Mouse (Mus musculus): Measurements from ENCODE around the gene Sp100. TPM values are rescaled to one million over a fixed set of nuclear protein-coding genes. Genes with fewer than 3 reads are reported as not detected.
"Not testable (repeated sequence)": the region's sequence is repeated elsewhere in the genome, so short reads cannot be mapped to it uniquely, and the experiment has no call there.

Gene Sp100
- polyA plus RNA-seq (2011; ENCODE audit: insufficient read length, low read depth, missing spikeins) = 2.8 and 3.6 TPM in 2 replicates

DNA sequence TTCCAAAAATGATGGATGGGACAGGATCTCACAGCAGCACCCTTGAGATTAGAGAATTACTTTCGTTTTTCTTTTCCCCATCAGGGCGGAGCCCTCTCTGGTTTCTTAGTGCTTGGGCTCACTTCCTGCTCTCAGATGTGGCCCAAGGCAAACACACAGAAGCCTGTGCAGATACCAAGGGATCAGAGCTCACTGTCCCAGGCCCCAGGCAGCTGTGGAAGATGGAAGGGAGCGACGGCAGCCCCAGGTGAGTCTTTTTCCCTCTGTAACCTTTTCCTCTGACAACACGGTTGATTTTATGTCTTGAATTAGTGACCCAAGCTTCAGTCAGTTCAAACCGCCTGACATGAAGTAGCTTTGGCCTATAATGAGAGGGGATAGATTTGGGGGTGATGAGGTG is at the start of gene Sp100:
Sp100 (plus strand) TSS at position 108 of the 400 bp plus-strand sequence.
- H3K4me1 ChIP-seq (ENCODE audit: control insufficient read depth, insufficient read depth, low read length) = not testable (repeated sequence)

DNA sequence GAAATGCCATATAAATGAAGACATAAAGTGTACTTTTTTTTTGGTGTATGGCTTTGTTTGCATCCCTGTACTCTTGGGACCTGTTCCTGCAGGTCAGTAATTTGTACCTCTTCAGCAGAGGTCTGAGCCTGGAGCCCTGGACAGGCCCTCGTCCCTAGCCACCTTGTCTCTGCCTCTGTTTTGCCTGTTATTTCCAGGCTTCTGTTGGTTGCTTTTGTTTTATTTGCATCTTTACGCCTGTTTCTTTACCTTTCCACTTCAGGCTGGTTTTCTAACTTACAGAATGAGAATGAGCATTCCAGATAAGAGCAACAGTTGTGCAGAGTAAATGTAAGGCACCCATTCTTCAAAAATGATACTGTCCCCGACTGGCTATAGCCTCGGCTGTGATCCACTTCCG is 49.7 kb upstream of the Sp100 start, which contains the start of gene Sp140:
Sp140 (plus strand) TSS at position 301 of the 400 bp plus-strand sequence.
- not testable (repeated sequence) for H3K4me3 ChIP-seq (ENCODE audit: insufficient read depth, low read length); H3K4me1 ChIP-seq (ENCODE audit: control insufficient read depth, insufficient read depth, low read length); H3K27ac ChIP-seq (ENCODE audit: insufficient read depth, low read length)

More for the DNA sequence above, at the start of gene Sp100:
- H3K27ac ChIP-seq (ENCODE audit: insufficient read depth, low read length); H3K4me3 ChIP-seq (ENCODE audit: insufficient read depth, low read length): not testable (repeated sequence)

DNA sequence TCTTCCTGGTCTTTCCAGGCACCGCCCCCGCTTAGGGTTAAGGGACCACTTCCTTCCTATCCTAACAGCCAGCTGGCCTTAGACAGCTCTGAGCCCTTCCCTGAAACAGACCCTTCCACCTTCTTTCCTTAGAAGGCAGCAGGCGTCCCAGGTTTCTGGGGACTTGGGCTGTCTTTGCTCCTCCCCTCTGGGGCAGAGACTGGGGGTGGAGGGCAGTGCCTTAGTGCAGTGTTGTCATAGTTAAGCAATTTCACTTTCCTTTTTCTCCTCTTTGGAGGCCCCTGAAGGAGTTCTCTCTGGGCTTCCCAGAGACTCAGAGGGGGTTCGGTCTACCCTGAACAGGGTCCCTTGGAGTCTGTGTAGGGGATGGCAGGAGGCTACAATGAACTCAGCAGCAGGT is 49.0 kb upstream of the Sp100 start:
- not testable (repeated sequence) for H3K4me3 ChIP-seq (ENCODE audit: insufficient read depth, low read length); H3K27ac ChIP-seq (ENCODE audit: insufficient read depth, low read length); H3K4me1 ChIP-seq (ENCODE audit: control insufficient read depth, insufficient read depth, low read length)

DNA sequence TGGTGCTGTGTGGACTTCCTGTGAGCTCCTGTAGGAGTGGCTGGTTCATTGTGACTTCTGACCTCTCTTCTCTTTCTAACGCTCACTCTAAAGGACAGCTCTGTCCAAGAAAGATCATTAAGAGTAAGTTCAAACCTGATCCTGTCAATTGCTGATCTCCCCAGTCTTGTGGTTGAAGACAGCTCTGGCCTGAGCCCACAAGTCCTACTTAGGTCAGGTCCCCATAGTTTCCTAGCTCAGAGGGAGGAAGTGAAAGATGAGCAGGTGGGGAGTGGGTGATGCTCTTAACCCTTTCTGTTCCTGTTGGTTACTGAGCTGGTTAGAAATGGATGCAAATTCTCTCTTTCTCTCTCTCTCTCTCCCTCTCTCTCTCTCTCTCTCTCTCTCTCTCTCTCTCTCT is 45.4 kb upstream of the Sp100 start:
- H3K27ac ChIP-seq (ENCODE audit: insufficient read depth, low read length); H3K4me3 ChIP-seq (ENCODE audit: insufficient read depth, low read length); H3K4me1 ChIP-seq (ENCODE audit: control insufficient read depth, insufficient read depth, low read length): not testable (repeated sequence)

DNA sequence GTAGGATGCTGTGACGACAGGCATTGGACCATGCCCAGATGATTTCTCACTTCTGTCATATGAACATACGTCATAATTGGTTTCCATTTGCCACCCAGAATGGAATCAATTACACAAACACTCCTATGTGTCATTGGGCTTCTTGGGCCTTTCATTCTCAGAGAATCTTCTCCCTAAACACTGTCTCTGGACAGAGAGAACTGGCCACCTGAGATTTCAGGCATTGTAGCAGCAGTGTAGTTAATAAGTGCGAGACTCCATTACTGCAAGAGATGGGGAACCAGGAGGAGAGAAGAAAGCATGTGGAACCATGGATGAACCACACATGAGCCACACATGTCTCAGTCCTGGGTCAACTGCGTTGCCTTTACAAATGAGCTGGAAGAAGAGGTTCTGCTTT is 41.4 kb upstream of the Sp100 start:
- H3K4me1 ChIP-seq (ENCODE audit: control insufficient read depth, insufficient read depth, low read length); H3K4me3 ChIP-seq (ENCODE audit: insufficient read depth, low read length); H3K27ac ChIP-seq (ENCODE audit: insufficient read depth, low read length): not testable (repeated sequence)

DNA sequence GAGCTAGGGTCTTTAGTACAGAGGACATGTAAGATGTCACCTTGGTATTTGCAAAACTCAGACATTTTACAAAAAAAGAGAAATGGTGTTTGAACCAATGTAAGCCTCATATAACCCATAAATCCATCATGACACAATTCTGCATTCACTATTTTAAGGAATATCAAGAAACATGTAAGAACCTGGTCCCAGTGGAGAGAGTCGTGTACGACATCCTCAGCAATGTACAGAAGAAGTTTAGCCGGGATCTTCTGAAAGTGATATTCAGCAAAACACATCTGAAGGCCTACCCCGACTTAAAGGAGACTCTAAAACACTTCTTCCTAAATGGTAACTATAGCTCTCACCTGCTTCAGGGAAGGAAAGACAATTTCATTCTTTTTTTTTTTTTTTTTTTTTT is 39.2 kb upstream of the Sp100 start:
- not testable (repeated sequence) for H3K4me3 ChIP-seq (ENCODE audit: insufficient read depth, low read length); H3K4me1 ChIP-seq (ENCODE audit: control insufficient read depth, insufficient read depth, low read length); H3K27ac ChIP-seq (ENCODE audit: insufficient read depth, low read length)

DNA sequence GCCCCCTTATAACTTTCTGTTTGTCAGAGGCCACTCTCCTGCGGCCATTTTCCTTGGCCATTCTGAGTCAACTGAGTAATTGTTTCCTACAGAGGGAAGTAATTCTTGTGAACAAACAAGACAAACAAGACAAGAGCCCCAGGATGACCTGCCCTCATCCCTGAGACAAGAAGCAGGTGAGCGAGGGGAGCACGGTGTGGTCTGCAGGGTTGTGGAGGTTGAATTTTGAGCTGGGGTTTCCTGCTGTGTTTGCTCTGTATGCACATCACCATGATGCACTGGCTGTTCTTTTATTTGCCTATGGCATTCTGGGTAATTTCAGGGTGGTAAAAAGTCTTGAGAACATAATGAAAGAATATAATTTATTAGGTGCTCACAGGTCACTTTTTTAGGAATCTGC is 34.7 kb upstream of the Sp100 start:
- not testable (repeated sequence) for H3K27ac ChIP-seq (ENCODE audit: insufficient read depth, low read length); H3K4me1 ChIP-seq (ENCODE audit: control insufficient read depth, insufficient read depth, low read length); H3K4me3 ChIP-seq (ENCODE audit: insufficient read depth, low read length)

DNA sequence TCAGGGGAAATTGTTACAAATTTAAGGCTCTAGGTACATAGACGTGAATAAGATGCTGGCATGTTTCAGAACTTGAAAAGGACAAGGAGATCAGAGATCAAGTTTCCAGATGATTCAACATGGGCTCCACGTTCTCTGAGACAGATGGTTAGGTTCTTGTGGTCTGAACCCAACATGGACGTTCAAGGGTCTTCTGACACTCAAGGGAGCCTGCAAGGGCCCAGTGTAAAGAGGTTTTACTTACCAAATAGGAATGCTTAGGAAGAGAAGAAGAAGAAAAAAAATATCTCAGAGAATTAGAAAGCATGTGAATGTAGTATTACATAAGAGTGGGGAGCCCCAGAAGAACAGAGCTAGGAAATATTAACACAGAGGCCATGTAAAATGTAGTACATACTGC is 34.0 kb upstream of the Sp100 start:
- H3K4me1 ChIP-seq (ENCODE audit: control insufficient read depth, insufficient read depth, low read length); H3K4me3 ChIP-seq (ENCODE audit: insufficient read depth, low read length); H3K27ac ChIP-seq (ENCODE audit: insufficient read depth, low read length): not testable (repeated sequence)

DNA sequence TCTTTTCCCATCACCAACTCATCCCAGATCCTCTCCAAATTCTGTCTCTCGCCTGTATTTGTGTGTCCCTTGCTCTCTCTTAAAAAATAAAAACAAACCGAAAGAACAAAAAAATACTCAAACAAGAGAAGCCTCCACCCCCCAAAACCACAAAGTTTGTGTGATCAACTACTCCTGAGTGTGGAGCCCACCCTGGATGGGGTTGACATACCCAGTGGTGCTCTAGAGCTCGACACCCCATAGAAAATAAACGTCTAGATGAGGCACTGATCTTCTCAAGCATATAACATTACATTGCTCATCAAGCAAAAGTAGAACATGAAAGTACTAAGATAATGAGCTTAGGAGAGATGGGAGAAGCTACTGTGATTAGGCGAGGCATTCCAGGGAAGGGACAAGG is 32.6 kb upstream of the Sp100 start:
- not testable (repeated sequence) for H3K4me1 ChIP-seq (ENCODE audit: control insufficient read depth, insufficient read depth, low read length); H3K4me3 ChIP-seq (ENCODE audit: insufficient read depth, low read length); H3K27ac ChIP-seq (ENCODE audit: insufficient read depth, low read length)

DNA sequence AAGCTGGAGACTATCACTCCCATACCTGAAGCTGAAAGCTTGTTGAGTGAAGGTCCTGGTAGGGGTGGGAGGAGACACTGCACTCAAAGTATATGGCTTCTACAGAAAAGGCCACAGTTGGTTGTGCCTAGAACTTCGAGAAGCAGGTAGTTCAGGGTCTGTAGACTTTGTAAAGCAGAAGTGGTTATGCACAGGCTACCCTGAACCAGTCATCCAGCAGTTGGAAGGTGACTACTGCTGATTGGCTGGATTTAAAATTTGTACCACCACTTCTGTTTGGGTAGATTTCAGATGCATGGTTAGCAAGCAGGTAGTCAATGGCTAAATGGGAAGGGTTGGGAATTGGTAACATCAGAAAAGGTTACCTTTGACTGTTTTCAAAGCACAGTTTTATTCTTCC is 31.1 kb upstream of the Sp100 start:
- not testable (repeated sequence) for H3K4me3 ChIP-seq (ENCODE audit: insufficient read depth, low read length); H3K4me1 ChIP-seq (ENCODE audit: control insufficient read depth, insufficient read depth, low read length); H3K27ac ChIP-seq (ENCODE audit: insufficient read depth, low read length)

DNA sequence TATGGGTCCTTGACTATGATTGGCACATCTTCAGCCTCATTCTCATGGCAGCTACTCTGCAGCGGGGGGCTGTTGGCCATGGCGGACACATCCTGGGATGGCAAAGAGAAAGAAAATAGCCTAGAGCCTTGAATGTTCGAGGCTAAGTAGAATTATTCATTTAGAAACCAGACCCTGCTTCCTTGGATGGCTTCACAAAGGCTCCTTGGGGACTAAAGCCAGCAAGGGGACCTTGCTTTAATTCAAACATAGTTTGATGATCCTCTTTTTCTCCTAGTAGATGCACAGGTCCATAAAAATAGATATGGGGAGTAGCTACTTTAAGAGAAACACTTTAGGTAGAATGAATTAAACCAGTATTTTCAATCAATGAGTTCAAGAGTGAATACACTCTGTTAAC is 12.9 kb upstream of the Sp100 start:
- not testable (repeated sequence) for H3K27ac ChIP-seq (ENCODE audit: insufficient read depth, low read length); H3K4me3 ChIP-seq (ENCODE audit: insufficient read depth, low read length); H3K4me1 ChIP-seq (ENCODE audit: control insufficient read depth, insufficient read depth, low read length)

DNA sequence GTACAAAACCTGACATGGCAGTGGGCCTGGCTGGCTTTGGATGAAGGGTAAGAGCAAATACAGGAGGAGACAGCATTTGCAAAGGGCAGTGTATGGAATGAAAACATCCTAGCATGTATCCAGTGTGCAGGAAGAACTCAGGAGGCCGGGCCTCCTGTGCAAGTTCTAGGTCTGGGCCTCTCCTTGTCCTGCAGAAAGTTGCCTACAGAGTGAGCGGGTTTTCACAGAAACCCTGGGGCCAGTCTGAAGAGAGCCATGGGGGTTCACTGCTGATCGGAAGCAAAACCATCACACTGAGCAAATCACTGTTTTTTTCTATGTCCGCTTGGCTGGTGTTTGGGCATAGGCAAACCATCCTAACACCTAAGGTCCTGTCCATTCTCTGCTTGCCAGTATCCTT is 11.6 kb upstream of the Sp100 start:
- not testable (repeated sequence) for H3K27ac ChIP-seq (ENCODE audit: insufficient read depth, low read length); H3K4me3 ChIP-seq (ENCODE audit: insufficient read depth, low read length); H3K4me1 ChIP-seq (ENCODE audit: control insufficient read depth, insufficient read depth, low read length)

DNA sequence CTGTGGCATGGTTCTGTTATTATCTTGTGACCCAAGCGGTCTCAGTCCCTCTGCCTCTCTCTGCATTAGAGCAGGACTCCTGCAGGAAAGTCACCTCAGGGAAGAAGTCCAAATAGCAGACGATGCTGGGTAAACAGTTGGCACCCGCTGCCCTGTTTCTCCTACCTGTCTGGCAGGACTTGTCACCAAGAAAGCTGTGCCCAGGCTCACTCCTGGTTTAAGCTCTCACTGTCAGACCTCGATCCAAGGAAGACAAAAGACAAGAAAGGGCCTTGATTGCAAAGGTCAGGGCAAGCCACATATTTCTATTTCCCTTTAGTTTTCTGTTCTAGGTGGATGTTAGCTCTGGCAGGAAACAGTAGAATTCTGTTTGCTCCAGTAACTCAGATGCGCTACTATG is 736 bp downstream of the Sp100 start:
- not testable (repeated sequence) for H3K4me1 ChIP-seq (ENCODE audit: control insufficient read depth, insufficient read depth, low read length); H3K4me3 ChIP-seq (ENCODE audit: insufficient read depth, low read length); H3K27ac ChIP-seq (ENCODE audit: insufficient read depth, low read length)

DNA sequence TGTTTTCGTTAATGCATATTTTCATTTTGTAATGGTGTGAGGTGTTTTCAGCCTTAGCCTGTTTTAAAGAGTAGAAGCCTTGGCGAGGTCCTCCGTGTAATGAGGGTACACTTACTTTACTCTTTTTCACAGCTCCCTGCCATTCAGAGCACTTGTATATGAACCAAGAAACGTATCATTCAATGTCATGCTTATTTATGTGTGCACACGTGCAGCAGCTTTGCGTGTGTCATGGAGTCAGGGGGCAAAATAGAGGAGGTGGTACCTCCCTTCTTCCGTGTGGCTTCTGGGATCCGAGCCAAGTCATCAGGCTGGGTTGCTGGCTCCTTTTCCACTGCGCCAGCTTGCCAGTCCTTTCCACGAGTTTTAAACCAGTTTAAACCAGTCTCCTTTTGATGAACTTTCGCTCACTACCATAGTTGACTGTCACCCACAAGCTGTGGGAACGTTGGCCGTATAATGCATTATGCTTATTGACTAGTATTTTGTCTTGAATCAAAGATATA is 2.0 kb downstream of the Sp100 start:
- H3K27ac ChIP-seq (ENCODE audit: insufficient read depth, low read length); H3K4me1 ChIP-seq (ENCODE audit: control insufficient read depth, insufficient read depth, low read length); H3K4me3 ChIP-seq (ENCODE audit: insufficient read depth, low read length): not testable (repeated sequence)

DNA sequence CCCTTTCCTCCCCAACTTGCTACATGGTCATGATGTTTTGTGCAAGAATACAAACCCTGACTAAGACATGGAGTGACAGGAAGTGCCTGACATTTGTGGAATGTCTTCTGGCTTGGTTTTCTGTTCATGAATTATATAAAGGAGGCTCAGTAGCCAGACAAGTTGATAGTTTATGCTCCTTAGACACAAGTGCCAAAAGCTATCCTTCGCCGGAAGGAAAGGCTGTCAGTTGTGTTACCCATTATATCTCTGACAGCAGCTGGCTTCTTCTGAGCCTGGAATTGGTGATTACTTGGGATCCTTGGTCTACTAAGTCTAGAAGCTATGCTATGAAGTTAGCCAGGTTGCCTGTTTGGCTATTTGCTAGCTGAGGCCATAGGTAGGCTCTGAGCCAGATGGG is 7.4 kb downstream of the Sp100 start:
- not testable (repeated sequence) for H3K4me3 ChIP-seq (ENCODE audit: insufficient read depth, low read length); H3K4me1 ChIP-seq (ENCODE audit: control insufficient read depth, insufficient read depth, low read length); H3K27ac ChIP-seq (ENCODE audit: insufficient read depth, low read length)

Data from embryonic fibroblast, embryonic 13.5 days (primary cell).